Mouse (Mus musculus) kidney, postnatal 4 days (tissue): Measurements from ENCODE around the gene Asb15.
A peak's percentile ranks its signal among the peaks of the same experiment; 100 is the strongest.

ENCODE experiments used
- DNase-seq, 2 experiments: peaks; one replicate each; pipeline ENCODE4 v3.0.0; 2021; ENCODE audit warnings: mixed read lengths in 2 of 2

Gene Asb15

DNA sequence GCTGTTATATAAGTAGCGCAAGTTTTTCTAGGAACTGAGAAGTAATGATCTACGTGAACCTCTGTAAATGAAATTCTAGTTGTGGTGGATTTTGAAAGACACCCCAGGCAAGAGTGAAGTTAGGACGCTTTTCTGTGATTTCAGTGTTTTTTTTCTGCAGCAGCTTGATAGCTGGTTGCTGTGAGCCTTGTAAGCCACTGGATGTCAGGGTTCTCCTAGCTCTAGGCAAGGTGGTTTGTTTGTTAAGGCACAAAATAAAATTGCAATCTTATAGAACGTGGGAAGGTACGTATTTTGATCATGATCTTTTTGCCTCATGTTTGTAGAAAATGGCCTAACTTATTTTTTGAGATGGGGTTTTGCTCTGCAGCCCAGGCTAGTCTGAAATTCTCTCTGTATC is 41.0 kb downstream of the Asb15 start:
- no peak for DNase-seq

DNA sequence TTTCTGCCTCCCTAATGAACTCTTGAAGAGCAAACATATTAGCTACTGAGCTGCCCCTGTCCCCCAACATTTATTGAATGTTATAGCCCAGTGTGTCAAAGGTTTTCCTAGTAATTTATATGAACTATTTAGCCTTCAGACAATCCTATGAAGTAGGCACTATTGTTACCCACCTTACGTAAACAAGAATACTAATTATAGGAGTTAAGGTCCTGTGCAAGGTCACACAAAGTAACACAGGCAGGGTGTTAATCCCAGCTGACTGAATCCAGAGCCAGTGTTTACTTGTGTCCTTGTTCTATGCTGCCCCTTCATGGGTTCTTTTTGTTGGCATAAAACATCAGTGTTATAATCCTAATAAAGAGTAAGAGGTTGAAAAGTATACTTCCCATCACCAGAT is 41.8 kb downstream of the Asb15 start:
- no peak for DNase-seq

DNA sequence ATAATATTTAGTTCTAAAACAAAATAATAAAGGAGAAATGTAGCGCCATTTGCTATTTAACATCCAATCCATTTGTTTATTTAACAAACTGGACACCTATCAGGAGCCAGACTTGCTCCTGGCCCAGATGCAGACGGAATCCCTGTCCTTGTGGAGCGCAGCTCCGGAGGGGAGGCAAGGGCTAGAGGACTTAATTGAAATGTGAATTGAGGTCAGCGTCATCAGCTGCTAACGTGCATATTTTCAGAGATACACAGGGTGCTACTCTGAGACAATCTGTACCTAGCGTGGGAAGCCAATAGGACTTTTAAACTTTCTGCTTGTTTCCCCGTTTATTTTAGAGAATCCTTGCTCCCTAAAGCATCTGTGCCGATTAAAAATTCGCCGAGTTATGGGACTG is 42.3 kb downstream of the Asb15 start:
- no peak for DNase-seq

DNA sequence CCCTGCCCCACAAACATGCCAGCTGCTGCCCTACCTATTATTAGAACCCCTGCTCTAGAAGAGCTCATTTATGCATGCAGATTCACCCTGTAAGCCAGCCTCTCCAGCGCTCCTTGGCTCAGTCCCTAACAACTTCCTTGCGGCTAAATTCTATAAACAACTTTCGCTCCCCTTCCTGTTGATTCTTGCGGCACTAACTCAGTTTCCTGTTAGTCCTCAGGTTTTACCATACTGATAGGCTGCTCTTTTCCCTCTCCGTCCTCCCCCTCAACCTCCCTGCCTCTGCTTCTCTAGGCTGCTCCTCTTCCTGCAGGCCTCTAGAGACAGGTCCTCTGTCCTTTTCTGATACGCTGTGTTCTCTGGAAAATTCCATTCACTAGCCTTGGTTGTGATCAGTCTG is 43.2 kb downstream of the Asb15 start:
- no peak for DNase-seq

DNA sequence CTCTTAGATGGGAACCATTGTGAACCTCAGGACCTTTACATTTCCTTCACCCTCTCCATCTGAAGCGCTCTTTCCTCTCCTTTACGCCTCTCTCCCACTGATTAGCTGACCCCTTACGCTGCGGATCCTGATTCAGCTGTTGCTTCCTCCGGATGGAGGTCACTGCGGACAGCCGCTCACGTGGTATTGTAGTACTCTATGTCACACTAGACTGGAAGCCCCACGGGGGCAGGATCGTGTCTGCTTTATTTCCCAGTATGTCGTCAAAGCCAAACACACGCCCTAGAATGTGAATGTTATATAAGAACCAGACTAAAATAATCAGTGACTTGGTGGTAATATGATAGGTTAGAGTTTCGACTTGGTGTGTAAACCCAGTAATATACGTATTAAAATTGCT is 44.5 kb downstream of the Asb15 start:
- DNase-seq, result no peak

DNA sequence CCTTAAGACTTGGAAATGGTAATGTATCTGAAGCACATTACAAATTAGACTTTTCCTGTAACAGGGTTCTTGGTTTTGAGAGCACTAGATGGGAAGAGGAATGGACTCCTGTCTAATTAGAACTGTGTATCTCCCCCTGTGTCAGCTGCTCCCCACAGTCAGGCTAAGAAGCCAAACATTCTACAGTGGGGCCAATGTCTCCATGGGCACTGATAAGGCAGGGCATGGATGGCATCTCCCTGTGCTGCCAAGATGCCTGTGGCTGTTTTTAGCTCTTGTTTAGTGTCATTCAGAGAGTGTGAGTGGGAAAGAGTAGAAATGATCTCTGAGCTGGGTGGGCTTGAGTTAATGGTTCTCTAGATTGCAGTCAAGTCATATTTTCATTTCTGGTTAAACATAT is 45.4 kb downstream of the Asb15 start:
- no peak for DNase-seq

DNA sequence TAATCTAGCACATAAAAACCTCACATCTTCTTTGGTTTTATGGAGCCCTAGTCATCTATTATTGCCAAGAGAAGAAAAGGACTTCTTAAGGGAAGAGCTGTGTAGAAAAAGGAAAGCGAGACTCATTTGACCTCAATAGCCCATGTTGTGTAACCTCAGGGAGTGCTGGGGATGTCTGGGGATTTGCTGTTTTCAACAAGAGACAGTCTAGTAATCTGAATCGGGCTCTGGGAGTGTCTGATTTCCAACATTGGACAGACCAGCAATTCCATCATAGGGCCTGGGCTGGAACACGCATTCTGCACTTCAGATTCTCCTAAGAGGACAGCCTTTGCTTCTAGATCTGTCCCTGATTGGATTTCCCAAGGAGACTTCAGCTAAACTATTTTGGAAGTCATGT is 55.5 kb downstream of the Asb15 start:
- DNase-seq, result no peak

DNA sequence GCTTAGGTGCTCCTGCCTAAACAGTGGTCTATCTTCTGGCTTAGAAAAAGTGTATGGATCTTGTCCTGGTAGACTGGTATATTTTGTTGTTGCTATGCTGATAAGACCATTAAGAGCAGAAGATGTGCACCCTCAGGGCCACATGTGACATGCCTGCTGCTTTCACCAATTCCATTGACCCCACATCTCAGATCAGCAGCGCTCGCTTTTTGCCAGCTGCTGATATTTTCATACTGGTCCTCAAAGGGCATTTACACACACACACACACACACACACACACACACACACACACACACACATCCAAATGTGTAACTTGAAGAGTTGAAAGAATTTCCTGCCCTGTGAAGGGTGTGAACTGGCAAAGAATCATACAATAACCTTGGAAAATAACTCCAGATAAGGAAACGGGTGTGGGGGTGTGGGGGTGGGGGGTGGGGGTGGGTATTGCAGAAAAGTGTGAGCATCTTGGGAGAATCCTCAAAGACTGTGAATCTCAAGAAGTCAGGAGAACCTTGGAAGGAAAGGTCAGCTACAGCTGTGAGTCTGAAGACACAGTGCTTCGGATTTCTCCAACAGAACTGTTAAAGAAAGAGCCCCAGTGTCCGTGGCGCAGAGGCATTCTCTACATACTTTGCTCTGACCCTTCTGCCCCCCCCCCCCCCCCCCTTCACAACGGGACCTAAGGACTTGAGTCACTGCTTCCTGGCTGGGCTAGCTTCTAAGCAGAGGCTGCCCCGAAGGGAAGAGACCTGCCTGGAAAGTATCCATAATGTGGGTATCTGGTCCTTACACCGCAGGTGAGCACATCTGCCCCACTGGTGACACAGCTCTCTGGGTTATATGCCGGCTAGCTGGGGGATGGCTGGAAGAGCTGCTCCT is 57.7 kb downstream of the Asb15 start:
- DNase-seq, result peak; percentile 19 to 46

DNA sequence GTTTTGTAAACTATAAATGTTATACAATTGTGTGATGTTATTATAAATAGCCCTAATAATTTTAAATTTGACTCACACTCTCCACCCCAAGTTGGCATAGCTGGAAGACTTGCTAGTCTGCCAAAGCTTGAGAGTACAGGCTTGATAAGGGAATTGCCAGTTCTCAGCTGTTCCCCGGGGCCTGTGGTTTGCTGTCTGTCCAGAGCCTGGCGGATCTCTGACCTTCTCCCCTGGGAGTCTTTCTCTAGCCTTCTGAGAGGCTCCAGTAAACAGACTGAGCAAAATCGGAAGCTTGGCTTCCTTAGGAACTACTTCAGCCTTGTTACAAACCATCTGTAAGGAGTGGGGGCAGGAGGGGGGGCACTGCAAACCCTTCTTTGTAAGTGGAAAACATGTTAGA is 58.9 kb downstream of the Asb15 start:
- peak; percentile 61 to 68 for DNase-seq

DNA sequence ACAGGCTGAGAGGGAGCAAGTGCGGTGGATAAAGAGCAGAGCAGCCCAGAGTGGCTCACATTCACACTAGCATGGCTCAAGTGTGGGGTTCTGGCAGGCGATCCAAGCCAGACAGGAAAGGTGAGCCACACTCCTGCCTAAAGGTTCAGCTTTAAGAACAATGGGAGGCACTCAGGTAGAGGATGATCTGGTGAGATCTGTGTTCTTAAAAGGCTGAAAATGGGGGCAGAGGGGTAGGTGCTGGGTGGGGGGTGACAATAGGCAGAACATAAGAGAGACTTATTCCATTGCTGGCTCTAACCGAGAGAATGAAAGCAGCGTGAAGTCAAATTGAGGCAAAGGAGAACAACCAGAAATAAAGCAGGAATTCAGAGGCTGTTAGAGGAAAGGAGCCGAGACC is 62.3 kb downstream of the Asb15 start:
- no peak for DNase-seq

DNA sequence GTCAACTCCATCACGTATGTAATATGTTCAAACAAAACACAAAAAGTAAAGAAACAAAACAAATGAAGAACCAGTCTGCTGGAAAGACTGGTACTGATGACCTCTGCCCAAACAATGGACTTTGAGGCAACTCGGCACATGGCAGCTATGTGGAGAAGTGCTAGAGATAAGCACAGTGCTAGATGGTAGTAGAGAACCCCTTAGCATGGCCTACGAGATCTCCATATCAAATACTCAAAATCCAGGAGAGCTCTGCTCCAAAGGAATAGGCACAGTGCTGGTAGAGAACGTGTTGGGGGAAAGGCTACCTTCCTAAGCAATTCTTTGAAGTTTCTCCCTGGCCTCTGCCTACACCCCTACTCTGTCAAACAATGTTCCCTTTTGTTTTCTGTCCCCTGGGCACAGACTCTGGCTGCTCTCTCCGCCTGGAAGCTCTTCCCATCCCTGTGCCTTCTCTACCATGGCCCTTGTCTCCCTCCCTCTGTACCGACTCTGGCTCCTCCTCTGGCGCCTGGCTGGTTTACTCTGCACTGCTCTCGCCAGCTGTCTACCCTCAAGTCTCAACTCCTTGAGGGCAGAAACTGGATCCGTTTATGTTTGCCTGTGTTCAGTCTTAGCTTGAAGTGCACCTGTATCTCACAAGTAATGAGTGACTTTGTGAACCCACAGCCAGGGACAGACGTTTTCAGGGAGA is 63.7 kb downstream of the Asb15 start:
- no peak for DNase-seq

DNA sequence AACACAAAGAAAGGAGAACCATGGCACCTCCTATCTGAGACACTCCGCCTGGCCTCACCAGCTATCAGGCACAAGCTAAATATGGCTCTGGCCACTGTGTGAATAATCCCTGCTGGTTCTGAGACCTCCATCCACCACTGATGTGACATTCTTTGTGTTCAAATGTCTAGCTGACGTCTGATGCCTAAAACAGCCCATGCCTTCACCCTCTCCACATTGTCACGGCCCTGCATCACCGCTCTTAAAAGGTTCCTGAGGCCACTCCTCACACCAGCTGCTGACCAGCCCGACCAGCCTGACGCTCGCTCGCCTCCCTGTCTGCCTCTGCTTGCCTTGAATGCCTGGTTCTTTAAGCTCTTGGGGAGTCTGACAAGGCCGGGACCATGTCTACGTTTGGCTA is 69.6 kb downstream of the Asb15 start, which contains the start of gene Lmod2:
Gene Lmod2 (plus strand): TSS at position 263 of the 400 bp plus-strand sequence.
- no peak for DNase-seq

DNA sequence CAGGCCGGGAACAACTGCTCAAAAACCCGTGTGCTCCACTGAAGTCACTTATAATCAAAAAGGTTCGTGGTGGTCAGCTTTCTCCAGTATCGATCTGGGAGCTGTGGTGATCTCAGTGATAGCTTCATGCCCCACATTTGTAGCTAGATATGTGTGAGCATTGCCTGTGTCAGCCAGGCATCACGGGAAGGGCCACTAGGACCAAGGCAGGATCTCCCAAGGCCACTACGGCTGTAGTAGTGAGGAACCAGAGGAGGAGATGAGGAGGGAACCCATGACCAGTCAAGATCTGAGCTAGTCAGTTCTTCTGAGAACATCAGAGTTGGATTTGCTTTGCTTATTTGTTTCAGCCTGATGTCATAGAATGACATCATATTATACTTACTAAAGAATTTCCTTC is 71.2 kb downstream of the Asb15 start:
- no peak for DNase-seq

DNA sequence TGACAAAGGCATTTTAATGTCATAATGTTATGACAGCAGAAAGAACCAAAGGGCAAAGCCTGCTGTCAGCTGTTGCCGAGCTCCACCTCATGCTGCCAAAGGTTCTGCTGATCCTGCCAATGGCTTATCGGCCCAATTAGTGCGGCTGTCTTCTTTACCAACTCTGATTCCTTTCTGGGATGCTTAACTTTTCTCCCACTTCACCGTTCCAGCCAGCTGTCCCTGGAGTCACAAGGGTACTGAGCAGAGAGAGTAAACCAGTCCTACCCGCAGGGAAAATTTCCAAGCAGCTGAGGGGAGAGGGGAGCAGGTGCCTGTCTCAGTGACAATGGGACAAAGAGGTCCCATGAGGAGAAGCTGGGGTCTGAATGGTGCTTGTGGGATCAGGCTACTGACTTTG is 71.7 kb downstream of the Asb15 start:
- DNase-seq, result no peak

DNA sequence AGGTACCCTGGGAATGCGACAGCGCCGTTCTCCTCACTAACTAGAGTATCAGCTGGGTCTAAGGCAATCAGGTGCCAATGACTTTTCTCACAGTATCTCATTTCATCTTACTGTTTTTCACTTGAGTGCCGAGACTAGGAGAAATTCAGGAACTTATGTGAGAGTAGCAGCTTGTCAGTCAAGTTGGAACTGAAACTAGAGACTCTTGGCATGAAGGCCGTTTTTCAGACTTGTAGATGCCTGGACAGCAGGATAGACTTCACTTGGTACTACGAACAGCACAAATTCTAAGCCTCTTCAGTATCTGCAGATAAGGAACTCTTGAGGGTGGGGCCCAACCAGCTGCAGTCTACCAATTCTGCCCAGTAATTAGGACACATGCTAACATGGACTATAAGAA is 72.2 kb downstream of the Asb15 start:
- no peak for DNase-seq

DNA sequence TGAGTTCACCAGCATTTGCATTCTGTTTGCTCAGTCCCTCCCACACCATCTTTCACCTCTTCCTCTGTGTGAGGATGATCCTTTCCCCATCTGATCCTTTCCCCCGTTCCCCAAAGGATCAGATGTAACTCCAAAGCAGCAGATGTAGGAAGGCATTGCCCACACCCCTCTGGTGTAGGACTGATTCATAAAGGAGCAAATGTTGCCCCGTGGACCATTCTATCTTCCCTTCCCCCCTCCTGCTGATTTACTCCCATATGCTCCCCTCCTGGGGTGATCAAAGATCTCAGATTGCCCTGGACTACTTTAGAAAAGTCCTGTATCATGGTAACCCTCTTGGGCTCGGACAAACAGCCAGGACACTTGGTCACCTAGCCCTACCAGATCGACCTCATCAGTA is 72.8 kb downstream of the Asb15 start:
- no peak for DNase-seq

DNA sequence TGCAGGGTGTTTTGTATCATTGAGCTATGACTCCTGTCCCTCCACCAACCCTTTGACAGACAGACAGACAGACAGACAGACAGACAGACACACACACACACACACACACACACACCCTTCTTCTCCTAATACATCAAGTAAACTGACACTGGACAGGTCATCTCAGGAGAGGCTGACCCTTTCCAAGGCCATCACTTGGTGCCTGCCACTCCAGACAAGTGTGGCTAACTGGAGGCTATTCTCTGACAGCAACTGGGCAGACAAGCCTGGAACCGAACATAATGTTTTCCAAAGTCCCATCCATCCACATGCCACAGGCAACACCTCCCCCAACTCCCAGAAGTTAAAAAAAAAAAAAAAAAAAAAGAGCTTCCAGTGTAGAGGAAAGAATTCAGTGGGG is 73.7 kb downstream of the Asb15 start:
- no peak for DNase-seq

DNA sequence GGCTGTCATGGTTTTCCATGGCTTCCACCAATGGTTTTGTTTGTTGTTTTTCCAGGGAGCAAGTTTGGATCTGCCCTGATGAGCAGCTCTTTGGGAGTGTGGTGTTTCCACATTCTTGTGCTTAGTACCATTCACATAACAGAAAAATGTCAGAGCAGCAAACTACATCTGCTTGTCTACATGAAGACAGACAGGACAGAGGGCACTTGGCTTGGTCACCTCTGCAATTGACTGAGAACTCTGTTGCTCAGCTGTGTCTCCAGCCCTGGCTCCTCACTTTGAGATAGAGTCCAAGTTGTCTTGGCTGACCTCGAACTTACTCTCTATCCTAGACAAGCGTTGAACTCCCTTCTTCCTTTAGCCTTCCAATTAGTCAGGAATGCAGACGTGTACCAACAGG is 74.4 kb downstream of the Asb15 start:
- DNase-seq, result no peak

DNA sequence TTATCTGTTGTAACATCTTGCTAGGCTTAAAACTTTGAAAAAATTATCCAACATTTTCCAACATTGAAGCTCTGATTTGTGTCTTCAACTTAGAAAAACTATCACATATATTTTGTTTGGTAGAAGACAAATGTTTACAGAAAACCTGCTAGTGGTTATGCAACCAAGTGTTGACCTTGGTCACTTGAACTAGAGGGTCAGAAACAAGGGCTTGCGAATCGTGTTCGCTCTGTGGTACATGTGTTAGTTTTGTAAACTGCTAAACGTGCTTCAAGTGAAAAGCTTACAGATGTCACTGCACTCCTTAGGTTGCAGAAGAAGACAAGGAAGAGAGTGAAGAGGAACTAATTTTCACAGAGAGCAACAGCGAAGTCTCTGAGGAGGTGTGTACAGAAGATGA is 75.0 kb downstream of the Asb15 start:
- no peak for DNase-seq

DNA sequence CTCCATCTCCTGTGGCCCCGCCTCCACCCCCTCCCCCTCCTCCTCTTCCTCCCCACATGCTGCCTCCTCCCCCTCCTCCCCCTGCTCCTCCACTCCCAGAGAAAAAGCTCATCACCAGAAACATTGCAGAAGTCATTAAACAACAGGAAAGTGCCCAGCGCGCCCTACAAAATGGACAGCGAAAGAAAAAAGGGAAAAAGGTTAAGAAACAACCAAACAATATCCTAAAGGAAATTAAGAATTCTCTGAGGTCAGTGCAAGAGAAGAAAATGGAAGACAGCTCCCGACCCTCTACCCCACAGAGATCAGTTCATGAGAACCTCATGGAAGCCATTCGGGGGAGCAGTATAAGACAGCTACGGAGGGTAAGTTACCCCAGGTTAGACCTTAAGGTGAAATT is 76.3 kb downstream of the Asb15 start:
- no peak for DNase-seq

DNA sequence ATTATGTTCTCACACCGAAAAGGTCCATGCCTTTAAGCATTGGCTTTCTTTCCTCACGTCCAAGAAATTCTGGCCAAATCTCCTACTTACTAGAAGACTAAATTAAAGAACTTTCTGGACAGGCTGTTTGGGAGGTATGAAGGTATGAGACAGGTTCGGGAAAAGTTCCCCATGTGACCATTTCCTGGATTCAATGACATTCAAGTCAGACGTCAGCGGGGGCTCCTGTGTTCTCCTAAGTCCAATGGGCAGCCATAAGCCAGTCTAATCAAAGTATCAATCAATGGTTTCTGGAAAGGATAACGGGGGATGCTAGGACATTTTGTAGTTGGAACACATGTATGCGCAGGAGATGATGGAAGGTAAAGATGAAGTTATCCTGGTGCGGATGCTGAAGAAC is 77.7 kb downstream of the Asb15 start:
- DNase-seq, result no peak

DNA sequence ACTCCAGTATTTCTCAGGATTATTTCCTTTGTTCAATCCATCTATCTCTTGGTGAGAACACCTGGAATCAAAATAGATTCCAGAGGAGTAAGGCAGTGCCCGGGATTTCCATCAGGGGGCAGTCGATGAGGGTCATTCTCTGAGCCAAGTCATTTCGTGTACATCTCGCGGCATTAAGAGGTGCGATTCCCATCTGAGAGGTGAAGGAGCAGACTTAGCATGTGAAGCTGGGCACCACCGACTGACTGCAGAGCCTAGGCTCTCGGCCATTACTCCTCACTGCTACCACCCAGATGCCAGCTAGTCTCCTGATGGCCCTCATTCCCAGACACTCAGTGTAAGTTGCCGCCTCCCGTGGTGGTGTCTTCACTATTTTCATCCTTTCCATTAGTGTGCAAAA is 78.6 kb downstream of the Asb15 start:
- DNase-seq, result no peak

DNA sequence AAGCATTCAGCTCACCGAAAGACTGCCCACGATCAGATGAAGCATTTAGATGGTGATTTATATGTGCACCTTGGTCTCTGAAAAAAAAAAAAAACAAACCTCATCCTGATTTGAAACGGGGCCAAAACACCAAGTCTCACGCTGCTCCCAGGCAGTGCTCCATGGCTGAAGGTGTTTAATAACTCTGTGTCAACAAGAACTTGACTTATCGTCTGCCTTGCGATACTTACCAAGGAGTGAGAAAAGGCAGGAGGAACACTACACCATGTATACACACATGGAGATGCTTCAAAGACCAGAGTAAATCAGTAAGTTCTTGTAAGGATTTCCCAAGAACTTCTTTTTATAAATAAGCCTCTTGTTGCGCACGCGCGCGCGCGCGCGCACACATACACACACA is 79.6 kb downstream of the Asb15 start:
- no peak for DNase-seq

DNA sequence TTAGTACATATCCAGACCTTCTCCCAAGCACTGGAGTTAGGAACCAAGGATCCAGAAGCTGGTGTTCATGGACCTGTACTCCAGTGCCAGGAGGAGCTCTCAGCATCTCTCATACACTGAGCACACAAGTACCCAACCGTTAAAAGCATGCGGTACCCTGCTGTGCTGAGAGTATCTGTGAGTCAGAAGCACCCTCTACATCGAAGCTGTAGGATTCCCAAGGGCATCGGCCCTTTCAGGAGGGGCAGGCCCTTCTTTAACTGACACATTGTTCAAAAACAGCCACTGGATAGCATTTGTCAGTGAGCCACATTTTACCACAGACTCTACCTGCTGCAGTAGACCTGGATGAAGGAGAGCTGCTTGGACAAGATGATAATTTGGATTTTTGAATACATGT is 80.2 kb downstream of the Asb15 start:
- DNase-seq, result no peak

DNA sequence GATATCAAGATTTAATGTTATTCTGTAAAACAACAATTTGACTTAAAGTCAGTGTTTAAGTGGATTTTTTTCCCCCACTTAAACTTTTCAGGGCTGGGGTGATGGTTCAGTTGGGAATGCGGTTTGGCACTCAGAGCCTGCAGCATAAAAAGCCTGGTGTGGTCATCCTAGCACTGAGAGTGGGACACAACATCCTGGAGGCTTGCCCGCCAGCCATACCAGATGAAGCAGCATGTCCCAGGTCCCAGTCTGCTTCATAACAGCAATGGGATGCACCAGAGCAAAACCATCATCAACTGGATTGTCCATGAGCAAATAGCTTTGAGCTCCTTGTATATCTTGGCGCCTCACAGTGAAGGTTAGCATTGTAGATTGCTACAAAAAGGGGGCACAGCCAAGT is 80.7 kb downstream of the Asb15 start:
- no peak for DNase-seq
